24 mouse cellular contexts compared by ENCODE assay signal in genomic region chr4:22208531-22208930, GRCm38 (mm10).
"Had no signal": no experiment of that assay in that cellular context is flagged by ENCODE, and none has a peak within 500 bp of the region (broad histone marks: within the 10 kb centered on the region; RNA-seq: fewer than 3 reads in every experiment).

No protein-coding gene starts in this region.

- H3K4me1 ChIP-seq: heart, embryonic 13.5 days; heart, embryonic 15.5 days; hindbrain, embryonic 13.5 days; hindbrain, embryonic 15.5 days; limb, embryonic 12.5 days; liver, embryonic 13.5 days; liver, embryonic 15.5 days had no signal

- H3K36me3 ChIP-seq: heart, embryonic 13.5 days; heart, embryonic 15.5 days; hindbrain, embryonic 13.5 days; hindbrain, embryonic 15.5 days; limb, embryonic 12.5 days; liver, embryonic 13.5 days; liver, embryonic 15.5 days had no signal

- H3K9ac ChIP-seq: heart, embryonic 13.5 days; heart, embryonic 15.5 days; hindbrain, embryonic 13.5 days; hindbrain, embryonic 15.5 days; limb, embryonic 12.5 days; liver, embryonic 13.5 days; liver, embryonic 15.5 days had no signal

- ATAC-seq: hindbrain, postnatal 0 days; intestine, embryonic 16.5 days had no signal

- H3K27me3 ChIP-seq: heart, embryonic 13.5 days; heart, embryonic 15.5 days; hindbrain, embryonic 13.5 days; hindbrain, embryonic 15.5 days; limb, embryonic 12.5 days; liver, embryonic 13.5 days; liver, embryonic 15.5 days had no signal

- DNase-seq: gastrocnemius, postnatal 14 days; gastrocnemius, postnatal 36 days; heart, adult 11 months; heart, postnatal 14 days; heart, postnatal 36 days; kidney, adult 11 months; kidney, adult 2 months; kidney, postnatal 14 days; kidney, postnatal 36 days; layer of hippocampus, adult 9-11 months; layer of hippocampus, postnatal 36 days; left cerebral cortex, postnatal 4 days; liver; liver, embryonic 13.5 days had no signal

- H3K4me2 ChIP-seq: heart, embryonic 11.5 days; heart, embryonic 13.5 days; heart, embryonic 15.5 days; hindbrain, embryonic 13.5 days; hindbrain, embryonic 15.5 days; limb, embryonic 12.5 days; liver, embryonic 11.5 days; liver, embryonic 13.5 days; liver, embryonic 15.5 days had no signal

- H3K27ac ChIP-seq: heart, embryonic 13.5 days; heart, embryonic 15.5 days; hindbrain, embryonic 13.5 days; hindbrain, embryonic 15.5 days; hindbrain, postnatal 0 days; limb, embryonic 12.5 days; liver, embryonic 13.5 days; liver, embryonic 15.5 days had no signal

- H3K4me3 ChIP-seq: heart, embryonic 13.5 days; heart, embryonic 15.5 days; hindbrain, embryonic 13.5 days; hindbrain, embryonic 15.5 days; limb, embryonic 12.5 days; liver, embryonic 13.5 days; liver, embryonic 15.5 days had no signal

- H3K9me3 ChIP-seq: heart, embryonic 13.5 days; heart, embryonic 15.5 days; hindbrain, embryonic 13.5 days; hindbrain, embryonic 15.5 days; limb, embryonic 12.5 days; liver, embryonic 13.5 days; liver, embryonic 15.5 days had no signal
